Mouse (Mus musculus) stomach, embryonic 16.5 days (tissue): ENCODE measurements around the gene Alpk3. TPM values are rescaled to one million over a fixed set of nuclear protein-coding genes. Genes with fewer than 3 reads are reported as not detected.
A peak's percentile ranks its signal among the peaks of the same experiment; 100 is the strongest.

Experiments
- ATAC-seq: fragments of 200-750 bp; cut with Nextera tagmentation; 2 replicates; pipeline ENCODE4 v1.8.0; 2017; ENCODE audit warnings: moderate number of reproducible peaks, moderate TSS enrichment; ENCODE audit not compliant: insufficient read depth, low FRiP score
- H3K27ac ChIP-seq: fragments of 300-500 bp; sonication (generic); 2 replicates; pipeline ENCODE4 v1.5.1; 2014; ENCODE audit warnings: low read length
- H3K27me3 ChIP-seq: fragments of 300-500 bp; sonication (generic); 2 replicates; pipeline ENCODE4 v1.6.1; 2014; ENCODE audit warnings: low read length, control low read depth, mixed read lengths; ENCODE audit not compliant: control insufficient read depth, insufficient read depth
- H3K36me3 ChIP-seq: fragments of 300-500 bp; sonication (generic); 2 replicates; pipeline ENCODE4 v1.6.1; 2014; ENCODE audit warnings: low read length; ENCODE audit not compliant: control insufficient read depth, insufficient read depth
- H3K4me1 ChIP-seq: fragments of 300-500 bp; sonication (generic); 2 replicates; pipeline ENCODE4 v1.6.1; 2014; ENCODE audit warnings: low read length, control low read depth, mixed read lengths; ENCODE audit not compliant: control insufficient read depth, insufficient read depth
- H3K4me2 ChIP-seq: fragments of 300-500 bp; sonication (generic); 2 replicates; pipeline ENCODE4 v1.6.1; 2014; ENCODE audit warnings: low read depth, low read length, mixed read lengths
- H3K4me3 ChIP-seq: fragments of 300-500 bp; sonication (generic); replicated peaks from 2 replicates; pipeline ENCODE4 v1.5.1; 2014; ENCODE audit warnings: mild to moderate bottlenecking, low read length
- H3K9ac ChIP-seq: fragments of 300-500 bp; sonication (generic); 2 replicates; pipeline ENCODE4 v1.6.1; 2014; ENCODE audit warnings: low read length
- H3K9me3 ChIP-seq: fragments of 300-500 bp; sonication (generic); replicated peaks from 2 replicates; pipeline ENCODE4 v1.6.1; 2016; ENCODE audit warnings: low read length, control low read depth; ENCODE audit not compliant: control insufficient read depth
- WGBS: fragments of 180-500 bp; shearing (Covaris S2); extraction: QIAGEN DNeasy Blood & Tissue Kit; methylation state at CpG from one replicate; pipeline ENCODE4 v1.1.7; 2014; 5-methylcytosine and 5-hydroxymethylcytosine counted together
- polyA plus RNA-seq: library from polyadenylated mRNA; unstranded; fragments of >200 nt; fragmentation: Nextera tagmentation; extraction: Ambion mirVana; gene quantifications from 2 replicates; pipeline ENCODE4 v1.2.1, GENCODE M21; 2015

The Alpk3 gene
- polyA plus RNA-seq: 0.57 and 1.9 TPM in 2 replicates

GRCm38 (mm10) chr7:81057471-81057870 lies at the start of gene Alpk3:
Gene Alpk3, plus strand, starts transcription at chr7:81057600.
- Histone ChIP-seq H3K9me3 (no peaks in the 10 kb centered on the region), H3K27me3 (no peaks in the 10 kb centered on the region), H3K4me2 (peak within 1 kb of the TSS; percentile 23; the same call in 1 of the 2 replicates), H3K36me3 (no peaks in the 10 kb centered on the region), H3K9ac (peak within 1 kb of the TSS; percentile 47), H3K4me3 (no peak within 1 kb of the TSS), H3K27ac (no peak within 1 kb of the TSS), H3K4me1 (peaks cover 17% of the 10 kb centered on the region; the same call in 1 of the 2 replicates)
- ATAC-seq: peak; percentile 69
- WGBS: 21% methylated on average over 27 of the region's 27 CpGs

GRCm38 (mm10) chr7:81008285-81008684 lies 49.1 kb upstream of the Alpk3 start:
- H3K4me2 ChIP-seq: no peak overlapping the region
- H3K9me3 ChIP-seq: no peaks in the 10 kb centered on the region
- H3K9ac ChIP-seq: no peak overlapping the region
- H3K4me1 ChIP-seq: no peaks in the 10 kb centered on the region; the same call in 1 of the 2 replicates
- 0 out of 2 replicates have a peak, but pooled peaks cover 3% of the 10 kb centered on the region for H3K36me3 ChIP-seq
- no peak overlapping the region for H3K27ac ChIP-seq
- WGBS: 73% methylated on average over 3 of the region's 3 CpGs
- no peak overlapping the region for H3K4me3 ChIP-seq
- no peaks in the 10 kb centered on the region for H3K27me3 ChIP-seq
- ATAC-seq: no peak

GRCm38 (mm10) chr7:81011576-81011975 lies 45.8 kb upstream of the Alpk3 start:
- Histone ChIP-seq H3K4me3 (no peak overlapping the region), H3K4me1 (no peaks in the 10 kb centered on the region)
- WGBS: 89% methylated on average over 3 of the region's 3 CpGs

GRCm38 (mm10) chr7:81020307-81020706 lies 37.1 kb upstream of the Alpk3 start:
- Histone ChIP-seq H3K4me1 (no peaks in the 10 kb centered on the region), H3K4me3 (no peak overlapping the region), H3K27me3 (no peaks in the 10 kb centered on the region), H3K9ac (no peak overlapping the region), H3K9me3 (no peaks in the 10 kb centered on the region), H3K4me2 (no peak overlapping the region), H3K27ac (no peak overlapping the region), H3K36me3 (0 out of 2 replicates have a peak, but pooled peaks cover 18% of the 10 kb centered on the region)
- 85% methylated on average over 11 of the region's 11 CpGs for WGBS
- no peak for ATAC-seq

More at GRCm38 (mm10) chr7:81011576-81011975, 45.8 kb upstream of the Alpk3 start:
- Histone ChIP-seq H3K4me2 (no peak overlapping the region), H3K9ac (no peak overlapping the region), H3K9me3 (no peaks in the 10 kb centered on the region), H3K36me3 (peaks cover 3% of the 10 kb centered on the region; the same call in 1 of the 2 replicates), H3K27me3 (no peaks in the 10 kb centered on the region), H3K27ac (no peak overlapping the region)
- ATAC-seq: no peak

GRCm38 (mm10) chr7:81022731-81023130 lies 34.7 kb upstream of the Alpk3 start:
- Histone ChIP-seq H3K4me2 (no peak overlapping the region), H3K9ac (no peak overlapping the region), H3K4me3 (no peak overlapping the region), H3K27me3 (no peaks in the 10 kb centered on the region), H3K4me1 (no peaks in the 10 kb centered on the region), H3K27ac (no peak overlapping the region), H3K36me3 (0 out of 2 replicates have a peak, but pooled peaks cover 21% of the 10 kb centered on the region), H3K9me3 (no peaks in the 10 kb centered on the region)
- ATAC-seq: no peak

GRCm38 (mm10) chr7:81024118-81024517 lies 33.3 kb upstream of the Alpk3 start:
- no peak overlapping the region for H3K4me3 ChIP-seq
- no peak overlapping the region for H3K4me2 ChIP-seq
- no peaks in the 10 kb centered on the region for H3K9me3 ChIP-seq
- H3K36me3 ChIP-seq: peaks cover 23% of the 10 kb centered on the region
- no peaks in the 10 kb centered on the region for H3K4me1 ChIP-seq
- H3K27me3 ChIP-seq: no peaks in the 10 kb centered on the region
- no peak for ATAC-seq
- H3K9ac ChIP-seq: no peak overlapping the region
- 70% methylated on average over 5 of the region's 5 CpGs for WGBS
- H3K27ac ChIP-seq: no peak overlapping the region

GRCm38 (mm10) chr7:81024651-81025050 lies 32.7 kb upstream of the Alpk3 start:
- H3K9me3 ChIP-seq: no peaks in the 10 kb centered on the region
- 96% methylated on average over 9 of the region's 9 CpGs for WGBS
- H3K27me3 ChIP-seq: no peaks in the 10 kb centered on the region
- no peak for ATAC-seq
- H3K27ac ChIP-seq: no peak overlapping the region
- H3K9ac ChIP-seq: no peak overlapping the region
- H3K4me2 ChIP-seq: no peak overlapping the region
- H3K4me1 ChIP-seq: no peaks in the 10 kb centered on the region
- peaks cover 29% of the 10 kb centered on the region for H3K36me3 ChIP-seq
- no peak overlapping the region for H3K4me3 ChIP-seq

GRCm38 (mm10) chr7:81025751-81026150 lies 31.6 kb upstream of the Alpk3 start:
- no peak for ATAC-seq
- H3K4me1 ChIP-seq: no peaks in the 10 kb centered on the region
- H3K9ac ChIP-seq: no peak overlapping the region
- no peak overlapping the region for H3K27ac ChIP-seq
- peaks cover 38% of the 10 kb centered on the region for H3K36me3 ChIP-seq
- H3K9me3 ChIP-seq: no peaks in the 10 kb centered on the region
- no peaks in the 10 kb centered on the region for H3K27me3 ChIP-seq
- H3K4me3 ChIP-seq: no peak overlapping the region
- no peak overlapping the region for H3K4me2 ChIP-seq
- WGBS: 84% methylated on average over 2 of the region's 2 CpGs

GRCm38 (mm10) chr7:81039711-81040110 lies 17.7 kb upstream of the Alpk3 start:
- Histone ChIP-seq H3K36me3 (peaks cover 46% of the 10 kb centered on the region), H3K9ac (no peak overlapping the region), H3K9me3 (no peaks in the 10 kb centered on the region), H3K4me2 (no peak overlapping the region), H3K4me1 (no peaks in the 10 kb centered on the region), H3K27me3 (no peaks in the 10 kb centered on the region), H3K4me3 (no peak overlapping the region), H3K27ac (no peak overlapping the region)
- ATAC-seq: no peak
- WGBS: 60% methylated on average over 2 of the region's 2 CpGs
